Mouse (Mus musculus) erythroblast, embryonic 14.5 days (primary cell): Measurements from ENCODE around the gene Osbpl6.

Source experiments
- GATA1 ChIP-seq: IDR thresholded peaks from 2 replicates; pipeline ENCODE4 v1.6.1; 2012; ENCODE audit warnings: low read length, inconsistent platforms, mixed read lengths
- TAL1 ChIP-seq: IDR thresholded peaks from 3 replicates; pipeline ENCODE4 v1.6.1; 2012; ENCODE audit warnings: low read length, inconsistent platforms, mixed read lengths

DNA sequence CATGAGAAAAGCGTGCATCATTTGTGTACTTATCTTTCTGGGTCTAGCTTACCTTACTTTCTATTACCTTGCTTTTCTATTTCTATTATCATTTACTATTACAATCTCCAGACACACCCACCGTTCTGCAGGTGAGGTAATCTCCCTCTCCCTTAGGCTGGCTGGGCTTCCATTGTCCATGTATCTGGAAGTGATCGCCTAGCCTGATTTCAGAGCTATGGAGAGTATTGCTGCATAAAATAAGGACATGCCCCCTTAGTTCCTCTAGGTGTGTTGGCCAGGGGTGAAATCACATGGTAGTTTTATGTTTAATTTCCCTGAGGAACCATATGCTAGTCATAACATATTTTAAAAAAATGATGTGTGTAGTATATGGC is 11.8 kb downstream of the Osbpl6 start:
- TF ChIP-seq GATA1, result no peak
- TF ChIP-seq TAL1, result no peak
